Mouse (Mus musculus) NIH3T3 (cell line): Measurements from ENCODE around the gene Egfem1.
A peak's percentile ranks its signal among the peaks of the same experiment; 100 is the strongest.

ENCODE experiments used
- DNase-seq: peaks from one replicate; pipeline ENCODE4 v3.0.0-alpha.2; 2012; ENCODE audit warnings: low read depth

Gene Egfem1

DNA sequence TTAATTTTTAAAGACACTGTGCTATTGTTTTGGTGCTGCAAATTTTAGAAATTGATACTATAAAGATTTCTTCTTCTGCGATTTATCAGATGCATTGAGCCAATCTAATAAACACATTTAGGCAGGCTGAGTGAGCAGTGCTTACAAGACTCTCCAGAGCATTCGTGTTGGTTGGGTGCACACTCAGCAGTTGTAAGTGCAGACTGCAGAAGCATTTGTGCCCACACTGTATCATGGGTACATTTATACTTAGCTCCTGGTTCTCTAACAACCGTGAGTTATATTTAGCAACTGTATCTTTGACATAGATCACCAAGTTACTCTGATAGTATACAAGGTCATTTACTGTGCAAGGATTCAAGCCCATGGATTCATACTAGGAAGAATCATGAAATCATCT, 264.0 kb downstream of the Egfem1 start:
- DNase-seq: no peak

DNA sequence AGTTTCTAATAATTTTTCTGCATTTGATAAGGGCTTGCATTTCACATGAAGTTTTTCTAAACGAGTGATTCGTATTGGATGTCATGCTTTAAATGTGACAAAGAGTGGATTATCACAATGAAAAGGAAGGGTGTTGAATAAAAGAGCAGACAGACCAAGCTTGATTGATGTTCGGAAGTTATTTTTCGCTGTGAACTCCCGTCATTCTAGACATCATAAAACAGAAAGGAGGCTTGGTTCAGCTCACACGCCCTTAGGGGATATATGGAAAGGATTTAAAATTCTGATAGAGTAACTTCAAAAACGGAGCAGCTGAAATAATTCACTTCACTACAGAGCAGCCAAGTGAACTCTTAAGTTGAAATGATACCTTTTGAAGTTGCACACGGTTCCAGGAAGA, 285.1 kb downstream of the Egfem1 start:
- DNase-seq: no peak

DNA sequence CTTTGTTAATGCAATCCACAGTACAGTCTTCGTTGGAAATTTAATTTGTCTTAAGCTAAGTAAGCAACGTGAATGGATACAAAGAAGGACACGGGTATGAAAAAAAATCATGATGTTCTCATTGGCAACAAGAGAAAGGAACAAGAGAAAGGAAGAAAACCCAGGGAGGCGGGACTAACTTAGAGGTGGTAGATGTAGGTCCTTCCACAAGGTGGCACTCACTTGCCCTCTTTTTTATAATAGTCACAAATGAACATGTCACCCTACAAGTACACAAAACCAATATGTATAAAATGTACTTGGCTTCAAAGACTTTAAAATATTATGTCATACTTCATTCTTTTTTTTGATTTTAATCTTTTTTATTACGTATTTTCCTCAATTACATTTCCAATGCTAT, 288.7 kb downstream of the Egfem1 start:
- peak; percentile 5 for DNase-seq

DNA sequence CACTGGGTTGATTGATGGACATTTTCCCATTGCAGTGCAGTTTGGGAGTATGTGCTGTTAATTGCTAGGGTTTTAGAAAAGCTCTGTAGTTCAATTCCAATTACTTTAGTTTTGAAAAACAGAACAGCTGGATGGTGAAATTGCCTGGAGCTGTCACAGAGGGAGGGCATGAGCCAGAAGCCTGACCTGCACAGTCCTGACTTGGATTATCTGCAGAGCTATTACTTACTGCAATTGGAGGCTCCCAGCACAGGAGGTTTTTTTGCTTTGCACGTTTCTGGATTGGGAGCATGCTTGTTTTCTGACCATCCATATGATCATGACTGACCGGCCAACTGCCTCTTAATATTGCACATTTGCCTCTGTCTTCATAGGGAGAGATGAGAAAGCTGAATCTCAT, 299.4 kb downstream of the Egfem1 start:
- no peak for DNase-seq

DNA sequence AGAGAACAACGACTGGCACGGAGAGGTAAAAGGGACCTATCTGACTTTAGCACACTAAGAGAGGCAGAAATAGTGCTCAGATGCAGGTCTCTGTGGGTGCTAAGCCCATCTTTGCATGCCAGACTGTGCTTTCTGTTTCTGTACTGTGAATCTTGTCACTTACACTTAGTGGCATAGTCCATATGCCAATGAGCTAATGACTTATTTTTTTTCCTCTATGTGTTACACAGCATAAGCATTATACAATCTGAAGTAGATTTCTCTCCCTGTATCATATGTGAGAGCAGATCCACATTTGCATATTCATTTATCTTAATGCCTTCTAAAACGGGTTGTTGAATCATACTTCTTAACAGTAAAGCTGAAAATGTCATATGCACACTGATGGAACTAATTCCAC, 317.2 kb downstream of the Egfem1 start:
- DNase-seq: no peak

DNA sequence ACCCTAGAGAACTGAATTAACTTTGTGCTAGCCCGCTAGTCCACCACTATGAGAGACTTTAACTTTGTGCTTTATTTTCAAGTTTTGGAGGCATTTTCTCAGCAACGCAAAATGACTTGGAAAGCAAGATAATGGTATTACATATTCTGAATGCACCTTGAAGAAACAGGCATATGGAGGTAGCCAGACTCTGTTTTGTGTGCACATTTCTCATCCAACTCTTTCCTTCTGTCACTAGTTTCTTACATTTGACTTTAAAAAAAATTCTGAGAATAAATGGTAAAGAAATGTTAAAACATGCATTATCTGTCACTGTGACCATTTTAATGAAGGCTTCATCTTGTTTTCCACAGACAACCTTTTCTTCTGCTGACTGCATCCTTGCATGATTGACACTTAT, 339.8 kb downstream of the Egfem1 start:
- DNase-seq: no peak

DNA sequence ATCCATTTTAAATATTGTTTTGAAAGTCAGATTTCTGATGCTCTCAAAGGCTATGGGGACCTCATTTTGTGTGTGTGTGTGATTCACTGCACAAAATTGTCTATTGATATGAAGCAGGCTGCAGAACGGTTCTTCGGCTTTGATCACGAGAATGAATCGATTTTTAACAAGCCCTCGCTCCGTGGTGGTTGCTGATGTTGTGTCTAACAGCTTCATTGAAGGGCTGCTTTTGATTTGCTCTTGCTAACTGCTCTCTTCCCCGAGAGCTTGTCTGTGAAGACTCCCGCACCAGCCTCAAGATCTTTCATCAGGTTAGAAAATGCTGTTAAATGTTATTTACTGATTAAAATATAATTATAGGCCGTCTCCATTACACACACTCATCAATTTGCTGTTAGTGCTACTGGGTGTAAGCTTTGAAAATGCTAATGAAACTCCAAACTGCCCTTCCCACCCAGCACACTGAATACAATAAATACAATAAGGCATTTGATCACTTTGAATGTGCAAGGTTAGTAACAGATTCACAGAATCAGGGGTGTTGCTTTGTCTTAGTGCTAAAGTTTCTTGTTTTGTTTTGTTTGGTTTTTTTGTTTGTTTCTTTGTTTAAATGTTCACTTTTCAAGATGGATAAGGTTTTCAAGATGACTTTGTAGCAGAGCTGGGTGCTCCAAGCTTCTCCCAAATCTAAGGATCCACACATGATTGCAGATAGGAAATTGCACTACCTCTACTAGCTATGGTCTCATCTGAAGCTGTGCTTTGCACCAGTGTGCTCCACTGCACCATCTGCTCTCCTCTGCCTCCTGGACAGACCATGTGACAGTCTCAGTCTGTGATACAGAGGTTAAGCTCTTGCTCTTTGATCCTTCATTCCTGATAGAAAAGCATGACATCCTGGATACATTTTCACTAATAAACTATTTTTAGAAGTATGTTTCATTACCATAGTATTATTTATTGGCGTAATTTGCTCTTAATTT, 350.6 kb downstream of the Egfem1 start:
- no peak for DNase-seq

DNA sequence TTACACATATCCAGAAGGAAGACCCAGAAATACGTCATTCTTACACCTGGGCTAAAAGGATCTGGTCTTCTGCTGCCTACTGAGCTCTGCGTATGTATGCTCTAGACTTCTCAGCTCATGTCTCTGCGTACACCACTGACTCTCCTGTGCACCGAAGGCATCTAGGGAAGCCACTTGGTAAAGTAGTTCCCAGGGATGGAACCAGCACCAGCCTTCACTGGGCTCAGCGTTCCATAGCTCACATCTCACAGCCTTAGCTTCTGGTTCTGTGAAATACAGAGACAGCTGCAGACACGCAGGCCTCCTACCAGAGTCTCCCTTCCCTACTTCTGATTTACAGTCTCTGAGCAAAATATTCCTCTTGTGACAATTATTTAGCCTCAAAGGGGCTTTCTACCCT, 361.2 kb downstream of the Egfem1 start:
- no peak for DNase-seq

DNA sequence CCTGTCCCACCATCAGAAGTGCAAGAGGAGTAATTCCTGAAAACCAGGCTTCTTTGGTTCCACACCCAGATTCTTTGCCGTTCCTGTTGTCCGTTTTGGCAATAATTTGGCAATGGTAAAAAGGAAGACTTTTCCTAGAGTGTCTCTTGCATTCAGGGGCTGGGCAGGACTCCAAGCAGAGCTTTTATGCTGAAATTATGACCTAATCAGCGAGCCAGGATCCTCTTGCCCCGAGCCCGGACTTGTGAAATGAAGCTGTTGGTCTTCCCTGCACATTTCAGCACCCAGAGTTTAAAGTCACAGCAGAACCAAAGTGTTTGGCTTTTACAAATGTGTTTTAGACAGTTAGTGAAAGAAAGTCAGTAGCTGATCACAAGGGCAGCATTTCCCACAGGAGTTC, 362.8 kb downstream of the Egfem1 start:
- peak; percentile 8 for DNase-seq

DNA sequence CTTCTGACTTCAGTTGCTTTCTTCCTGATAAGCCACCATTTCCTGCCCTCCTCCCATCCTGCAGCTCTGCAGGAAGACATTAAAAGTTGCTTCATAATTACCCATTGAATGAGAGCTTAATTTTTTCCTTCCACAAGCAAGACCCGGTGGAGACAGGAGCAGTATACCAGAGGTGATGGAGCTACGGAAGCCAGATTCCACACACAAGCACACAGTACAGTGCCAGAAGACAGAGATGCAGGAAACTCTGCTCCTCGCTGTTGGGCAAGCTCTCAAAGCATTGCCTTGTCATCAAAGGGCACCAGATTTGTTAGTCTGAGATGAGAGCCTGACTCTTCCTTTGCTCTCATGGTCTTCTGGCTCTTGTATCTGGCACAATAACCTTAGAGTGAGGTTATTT, 364.3 kb downstream of the Egfem1 start:
- DNase-seq: no peak

DNA sequence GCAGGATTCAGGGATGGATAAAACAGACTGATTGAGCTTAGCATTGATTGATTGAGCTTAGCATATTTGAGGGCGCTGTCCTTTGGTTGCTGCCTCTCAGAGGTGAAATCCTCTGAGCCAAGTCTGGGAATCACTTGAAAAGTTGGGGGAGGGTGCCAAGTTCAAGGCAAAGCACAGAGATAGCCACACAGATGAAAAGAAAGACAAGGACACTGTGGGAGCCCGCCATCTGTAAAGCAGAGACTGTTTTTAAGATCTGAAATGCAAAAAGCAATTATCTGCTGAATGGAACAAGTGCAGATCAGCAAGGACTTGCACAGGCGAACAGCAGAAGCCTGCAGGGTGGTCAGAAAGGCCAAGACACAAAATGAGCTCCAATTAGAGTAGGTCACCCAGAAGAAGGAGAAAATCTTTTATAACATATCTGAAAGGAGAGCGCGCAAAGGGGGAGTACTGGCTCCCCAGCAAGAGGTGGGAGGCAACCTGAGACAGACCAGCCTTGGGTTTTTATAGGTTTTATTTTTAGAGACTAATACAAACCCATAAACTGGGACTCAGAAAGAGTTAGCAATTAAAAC, 367.1 kb downstream of the Egfem1 start:
- no peak for DNase-seq

DNA sequence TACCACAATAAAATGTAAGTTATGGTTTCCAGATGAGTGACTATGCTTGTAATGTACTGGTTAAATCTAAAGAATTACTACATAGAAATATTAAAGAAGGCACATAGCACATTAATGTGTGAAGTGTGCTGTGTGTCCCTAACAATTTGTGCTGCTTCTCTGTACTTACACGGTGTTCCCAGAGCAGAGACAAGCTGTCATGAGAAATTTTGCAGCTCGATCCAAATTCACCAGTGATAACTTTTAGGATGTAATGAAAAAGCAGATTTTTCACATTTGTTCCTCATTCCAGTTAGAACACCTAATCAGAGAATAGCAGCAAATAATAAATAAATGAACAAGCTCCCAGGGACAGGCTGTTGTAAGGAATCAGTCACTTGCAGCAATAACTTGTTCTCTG, 416.4 kb downstream of the Egfem1 start:
- no peak for DNase-seq

DNA sequence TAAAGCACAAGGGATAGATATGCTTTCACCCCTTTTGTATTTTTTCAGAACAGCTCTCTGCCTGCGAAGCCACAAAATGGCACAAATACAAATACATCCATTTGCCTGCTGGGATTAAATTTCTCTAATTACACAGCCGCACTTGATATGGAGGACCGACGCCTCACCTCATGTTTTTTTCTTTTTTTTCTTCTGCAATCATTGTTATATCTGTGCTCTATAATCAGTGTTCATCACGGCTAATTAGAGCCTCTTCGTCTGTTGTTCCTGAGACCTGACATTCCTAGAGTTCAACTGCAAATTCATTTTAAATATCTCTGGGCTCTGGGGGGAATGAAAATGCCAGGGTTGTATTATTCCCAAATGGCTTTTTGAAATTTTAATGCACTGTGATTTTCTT, 417.4 kb downstream of the Egfem1 start:
- no peak for DNase-seq

DNA sequence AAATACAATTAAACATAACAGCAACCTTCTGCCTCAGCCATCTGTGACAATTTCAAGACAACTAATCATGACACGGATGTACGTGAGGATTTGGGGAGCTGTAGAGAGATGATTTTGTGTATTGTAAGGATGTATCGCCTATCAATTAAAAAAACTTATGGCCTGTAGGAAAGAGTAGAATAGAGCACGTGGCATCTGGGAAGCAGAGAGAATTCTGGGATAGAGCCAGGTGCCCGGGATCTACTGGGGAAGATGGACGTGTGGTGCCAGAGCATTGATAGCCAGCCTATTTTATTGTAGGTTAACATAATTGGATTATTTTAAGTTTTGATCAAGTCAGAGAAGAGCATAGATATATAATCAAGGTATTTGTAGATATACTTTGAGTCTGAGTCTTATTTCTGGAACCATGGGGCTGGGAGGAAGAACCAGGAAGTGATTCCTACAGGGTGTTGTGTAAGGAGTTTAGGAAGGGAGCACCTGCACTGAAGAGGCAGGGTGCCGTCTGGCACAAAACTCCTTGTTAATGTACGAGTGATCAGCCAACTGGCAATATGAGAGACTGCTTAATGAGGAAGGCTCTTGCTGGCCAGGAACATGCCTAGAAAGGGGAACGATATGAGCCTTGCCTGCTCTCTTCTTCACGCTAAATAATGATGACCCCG, 443.6 kb downstream of the Egfem1 start:
- DNase-seq: no peak

DNA sequence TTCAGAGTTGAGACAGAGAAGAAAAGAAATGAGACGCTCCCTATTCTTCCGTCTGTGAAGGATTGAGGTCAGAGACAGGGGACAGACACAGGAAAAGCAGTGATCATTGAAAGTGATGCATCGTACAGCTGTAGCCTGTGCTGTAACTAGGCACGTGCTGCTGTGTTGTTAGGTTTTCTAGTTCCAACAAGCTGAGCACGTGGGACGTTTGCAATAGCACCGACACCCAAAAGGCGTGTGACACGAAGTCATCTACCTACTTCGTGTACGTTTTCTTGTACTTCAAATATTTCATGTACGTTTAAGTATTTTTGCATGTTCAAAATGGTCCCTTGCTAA, 444.1 kb downstream of the Egfem1 start:
- no peak for DNase-seq

DNA sequence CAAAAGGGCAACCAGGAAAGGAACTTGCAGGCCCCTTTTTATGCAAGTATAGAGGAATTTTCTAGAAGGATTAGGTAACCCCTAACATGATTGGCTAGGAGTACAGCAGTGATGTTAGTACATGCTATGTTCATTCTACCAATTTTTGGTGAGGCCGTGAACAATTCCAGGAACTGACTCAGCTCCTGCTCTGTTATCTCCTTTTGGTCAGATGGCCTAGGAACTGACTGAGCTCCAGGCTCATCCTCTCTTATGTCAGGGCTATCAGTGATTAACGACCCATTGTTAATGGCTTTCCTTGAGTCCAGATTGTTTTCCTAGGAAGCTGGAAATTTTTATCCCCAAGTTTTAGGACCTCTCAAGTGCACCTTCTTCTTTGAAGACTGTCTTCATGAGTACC, 457.4 kb downstream of the Egfem1 start:
- DNase-seq: no peak

DNA sequence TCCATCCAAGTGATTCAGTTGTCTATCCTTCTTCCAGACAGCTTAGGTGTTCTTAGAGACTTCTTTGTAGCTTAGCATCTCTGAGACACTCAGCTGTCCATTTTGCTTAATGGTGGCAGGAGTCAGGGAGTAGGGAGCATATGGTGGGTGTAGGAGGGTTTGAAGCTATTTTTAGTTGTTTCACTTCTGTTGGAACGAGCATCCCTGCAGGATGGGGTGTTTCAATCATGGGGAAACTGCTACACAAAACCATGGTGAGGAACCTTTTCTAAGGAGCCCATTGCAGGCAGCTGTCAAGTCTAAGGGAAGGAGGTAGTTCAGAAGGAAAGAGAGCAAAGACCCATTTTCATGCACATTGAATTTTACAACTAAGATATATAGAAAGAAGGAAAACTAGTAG, 458.1 kb downstream of the Egfem1 start:
- no peak for DNase-seq

DNA sequence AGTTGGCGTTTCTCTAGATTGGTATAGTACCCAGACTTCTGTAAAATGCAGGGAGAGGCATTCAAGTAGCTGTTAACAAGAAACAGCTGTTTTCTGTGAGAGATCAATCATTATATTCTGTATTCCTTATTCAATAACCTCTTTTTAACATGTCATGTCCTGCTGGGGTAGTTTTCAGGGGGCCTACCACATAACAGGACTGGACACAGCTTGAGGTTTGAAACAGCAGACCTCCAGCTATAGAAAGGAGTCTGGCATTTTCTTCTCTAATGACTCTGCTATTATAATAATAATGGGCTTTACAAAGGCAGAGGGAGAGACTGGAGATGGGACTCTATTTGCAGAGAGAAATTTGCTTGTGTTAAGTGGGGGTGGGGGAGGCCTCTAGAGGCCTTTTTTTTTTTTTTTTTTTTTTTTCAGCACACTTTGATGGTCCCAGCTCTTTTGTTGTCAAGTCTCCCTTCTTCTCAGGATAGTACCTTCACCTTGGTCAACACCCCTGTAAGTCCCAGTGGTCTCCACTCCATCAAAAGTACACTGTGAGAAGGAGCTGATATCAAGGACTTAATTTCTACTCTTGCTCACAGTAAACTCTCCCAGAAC, 459.8 kb downstream of the Egfem1 start:
- no peak for DNase-seq

DNA sequence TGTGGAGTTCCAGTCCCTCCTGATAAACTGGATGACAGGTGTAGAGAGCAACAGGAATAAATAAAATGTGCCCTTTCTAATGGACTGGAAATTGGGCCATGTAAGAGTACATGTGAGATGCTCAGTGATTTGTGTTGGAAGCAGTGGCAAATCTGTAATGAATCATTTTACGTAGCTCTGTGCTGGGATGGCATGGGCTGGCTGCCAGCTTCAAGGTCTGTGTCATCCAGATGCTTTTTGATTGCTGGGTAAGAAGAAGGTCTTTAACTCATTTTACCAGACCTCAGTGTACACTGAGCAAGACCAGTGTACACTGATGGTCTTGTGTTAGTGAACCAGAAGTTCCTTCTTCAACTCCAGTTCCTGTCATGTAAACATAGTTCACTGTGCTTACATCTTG, 462.2 kb downstream of the Egfem1 start:
- DNase-seq: no peak

DNA sequence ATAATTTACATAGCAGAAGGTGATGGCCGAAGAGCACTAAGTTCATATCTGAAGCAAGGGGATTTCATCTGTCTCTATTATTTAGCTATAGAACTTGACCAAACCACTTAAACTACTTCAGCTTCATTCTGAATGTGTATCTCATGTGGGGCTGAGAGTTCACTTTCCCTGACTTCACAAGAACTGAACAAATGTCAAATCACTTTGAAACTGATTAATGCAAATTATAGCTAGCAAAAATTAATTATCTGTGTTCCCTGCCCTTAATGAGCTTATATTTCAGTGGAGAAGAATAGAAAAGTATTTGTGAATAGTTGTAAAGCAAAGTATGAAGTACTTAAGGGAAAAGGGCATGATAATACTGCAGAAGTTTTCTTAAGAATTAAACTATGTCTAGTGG, 481.3 kb downstream of the Egfem1 start:
- no peak for DNase-seq

DNA sequence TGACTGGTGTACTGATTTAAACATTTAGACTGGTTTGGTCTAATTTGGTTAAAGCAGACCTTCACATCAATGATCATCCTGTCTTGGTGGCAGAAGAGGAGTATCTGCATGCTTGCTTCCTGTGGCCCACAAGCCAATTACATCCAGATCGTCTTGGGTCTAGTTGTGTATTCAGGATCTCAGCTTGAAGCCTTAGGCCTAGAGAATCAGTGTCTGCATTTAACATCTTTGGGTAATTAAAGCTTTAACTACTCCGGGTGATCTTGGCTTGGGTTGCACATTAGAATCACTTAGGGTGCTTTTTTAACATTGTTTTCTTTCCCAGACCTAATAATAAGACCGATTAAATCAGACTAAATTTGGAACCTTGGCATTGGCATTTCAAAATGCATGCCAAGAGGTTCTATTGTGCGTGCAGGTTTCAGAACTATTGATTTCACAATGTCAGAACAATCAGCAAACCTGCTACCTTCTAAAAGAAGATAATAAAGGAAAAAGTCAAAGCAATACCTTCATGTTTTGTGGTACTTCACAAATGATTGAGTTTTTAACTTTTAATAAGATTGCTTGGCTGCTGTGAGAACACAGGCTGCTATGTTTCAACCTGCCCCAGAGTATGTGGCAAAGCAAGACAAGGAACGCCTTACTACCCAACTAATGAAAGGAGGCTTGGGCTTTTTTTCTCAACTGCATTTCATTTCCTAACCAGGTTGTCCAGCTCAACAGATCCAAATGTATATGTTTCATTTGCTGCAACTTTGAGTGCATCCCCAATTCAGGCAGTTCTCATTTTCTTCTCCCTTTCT, 496.4 kb downstream of the Egfem1 start:
- no peak for DNase-seq

DNA sequence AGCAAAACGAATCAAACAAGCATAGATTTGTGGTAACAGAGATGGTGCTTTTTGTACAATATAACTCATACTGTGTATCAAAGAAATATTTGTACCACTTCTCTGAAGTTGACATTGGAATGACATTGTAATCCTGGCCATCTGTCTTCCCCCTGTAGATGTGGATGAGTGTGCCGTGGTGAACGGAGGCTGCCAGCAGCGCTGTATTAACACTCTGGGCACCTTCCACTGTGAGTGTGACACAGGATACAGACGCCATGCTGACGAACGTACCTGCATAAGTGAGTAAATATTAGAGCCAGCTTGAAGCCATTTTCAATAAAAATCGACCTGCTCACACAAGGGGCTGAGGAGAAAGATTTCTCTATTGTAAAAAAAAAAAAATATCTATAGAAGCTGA, 500.9 kb downstream of the Egfem1 start:
- DNase-seq: no peak
